ENCODE assay signal across 8 mouse cellular contexts in the genomic region with DNA sequence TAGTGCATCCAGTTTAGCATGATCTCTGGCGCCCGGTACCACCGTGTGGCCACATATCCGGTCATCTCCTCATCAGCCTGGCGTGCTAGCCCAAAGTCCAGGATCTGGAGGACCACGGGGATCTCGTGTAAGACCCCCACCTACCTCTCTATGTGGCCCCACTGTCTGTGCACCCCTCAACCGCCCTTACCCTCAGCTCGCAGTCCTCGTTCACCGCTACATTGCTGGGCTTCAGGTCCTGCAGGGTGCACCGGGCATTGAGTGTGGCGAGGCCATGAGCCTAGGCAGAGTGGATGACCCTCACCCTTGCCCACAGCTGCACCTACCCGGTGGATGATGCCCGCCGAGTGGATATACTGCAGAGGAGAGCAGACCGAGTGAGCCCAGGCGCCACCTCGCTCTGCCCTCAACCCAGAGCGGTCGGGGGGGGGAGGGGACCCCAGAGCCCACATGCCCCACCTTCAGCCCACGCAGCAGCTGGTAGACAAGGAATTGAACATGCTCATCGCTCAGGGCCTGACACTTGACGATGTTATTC. TPM values are rescaled to one million over a fixed set of nuclear protein-coding genes. Genes with fewer than 3 reads are reported as not detected.
DNase-seq lines count a peak whose midpoint lies in the region; ATAC-seq and TF ChIP-seq lines count a peak whose summit lies in the region.

No protein-coding gene starts in this region.

- H3K27ac ChIP-seq in kidney, postnatal 0 days: no peak overlapping the region
- no peak overlapping the region for H3K27ac ChIP-seq in embryonic facial prominence, embryonic 13.5 days
- H3K27ac ChIP-seq in hindbrain, embryonic 14.5 days: peak overlapping the region; percentile 77; the same call in 1 of the 2 replicates
- H3K27ac ChIP-seq in midbrain, postnatal 0 days (ENCODE audit: low read depth, low read length): no peak overlapping the region

- no peak for DNase-seq in kidney, postnatal 0 days (ENCODE audit: low spot score)
- no peak for DNase-seq in kidney, postnatal 36 days
- DNase-seq in hindbrain, embryonic 14.5 days (ENCODE audit: low spot score): no peak
- DNase-seq in midbrain, postnatal 0 days (ENCODE audit: low spot score): no peak
- no peak for DNase-seq in gastrocnemius, adult 8-10 months (ENCODE audit: low spot score in 2 of 2)
- no peak for DNase-seq in urinary bladder, adult 18-20 months (ENCODE audit: low spot score in 2 of 2)
- DNase-seq in testis, postnatal 14 days (ENCODE audit: low spot score): no peak

- H3K9me3 ChIP-seq in kidney, postnatal 0 days (replicated peaks; ENCODE audit: low read length): no peaks in the 10 kb centered on the region
- H3K9me3 ChIP-seq in embryonic facial prominence, embryonic 13.5 days: no peaks in the 10 kb centered on the region
- H3K9me3 ChIP-seq in hindbrain, embryonic 14.5 days (ENCODE audit: control insufficient read depth, low read length): no peaks in the 10 kb centered on the region
- H3K9me3 ChIP-seq in midbrain, postnatal 0 days (ENCODE audit: low read length): no peaks in the 10 kb centered on the region

- H3K4me3 ChIP-seq in kidney, postnatal 0 days (replicated peaks; ENCODE audit: low read depth, low read length): no peak overlapping the region
- H3K4me3 ChIP-seq in embryonic facial prominence, embryonic 13.5 days: peak overlapping the region; percentile 33; the same call in 1 of the 2 replicates
- H3K4me3 ChIP-seq in hindbrain, embryonic 14.5 days (replicated peaks; ENCODE audit: low read length): peak overlapping the region; percentile 53
- H3K4me3 ChIP-seq in midbrain, postnatal 0 days (ENCODE audit: low read depth, low read length): peak overlapping the region; percentile 70; the same call in 1 of the 2 replicates

- H3K4me1 ChIP-seq in kidney, postnatal 0 days (replicated peaks; ENCODE audit: insufficient read depth, low read length): peaks cover 37% of the 10 kb centered on the region
- H3K4me1 ChIP-seq in embryonic facial prominence, embryonic 13.5 days: peaks cover 44% of the 10 kb centered on the region
- peaks cover 36% of the 10 kb centered on the region for H3K4me1 ChIP-seq in hindbrain, embryonic 14.5 days (replicated peaks; ENCODE audit: control insufficient read depth, insufficient read depth, low read length)
- peaks cover 25% of the 10 kb centered on the region for H3K4me1 ChIP-seq in midbrain, postnatal 0 days (ENCODE audit: insufficient read depth, low read length)

- no peaks in the 10 kb centered on the region for H3K36me3 ChIP-seq in kidney, postnatal 0 days (ENCODE audit: insufficient read depth, low read length)
- H3K36me3 ChIP-seq in embryonic facial prominence, embryonic 13.5 days: no peaks in the 10 kb centered on the region
- peaks cover 36% of the 10 kb centered on the region for H3K36me3 ChIP-seq in hindbrain, embryonic 14.5 days (replicated peaks; ENCODE audit: control insufficient read depth, insufficient read depth)
- H3K36me3 ChIP-seq in midbrain, postnatal 0 days (ENCODE audit: insufficient read depth, low read length): no peaks in the 10 kb centered on the region

- WGBS in kidney, postnatal 0 days: 80% methylated on average over 24 of the region's 24 CpGs
- 74% methylated on average over 24 of the region's 24 CpGs for WGBS in embryonic facial prominence, embryonic 13.5 days
- WGBS in hindbrain, embryonic 14.5 days: 82% methylated on average over 24 of the region's 24 CpGs
- WGBS in midbrain, postnatal 0 days: 82% methylated on average over 24 of the region's 24 CpGs

- H3K4me2 ChIP-seq in kidney, postnatal 0 days (ENCODE audit: low read length): peak overlapping the region; percentile 89
- H3K4me2 ChIP-seq in embryonic facial prominence, embryonic 13.5 days: peak overlapping the region; percentile 94; the same call in 1 of the 2 replicates
- H3K4me2 ChIP-seq in hindbrain, embryonic 14.5 days (replicated peaks): peak overlapping the region; percentile 87
- peak overlapping the region; percentile 93 for H3K4me2 ChIP-seq in midbrain, postnatal 0 days (ENCODE audit: low read depth, low read length, poor library complexity, severe bottlenecking)

- H3K9ac ChIP-seq in kidney, postnatal 0 days (ENCODE audit: low read depth, low read length): no peak overlapping the region
- H3K9ac ChIP-seq in embryonic facial prominence, embryonic 13.5 days: no peak overlapping the region
- peak overlapping the region; percentile 88; the same call in 1 of the 2 replicates for H3K9ac ChIP-seq in hindbrain, embryonic 14.5 days
- peak overlapping the region; percentile 60; the same call in 1 of the 2 replicates for H3K9ac ChIP-seq in midbrain, postnatal 0 days (replicated peaks; ENCODE audit: low read length, poor library complexity, severe bottlenecking)

- ATAC-seq in kidney, postnatal 0 days (replicated peaks; ENCODE audit: low FRiP score, low read depth): no peak
- ATAC-seq in embryonic facial prominence, embryonic 13.5 days (ENCODE audit: insufficient number of reproducible peaks, insufficient read depth, low FRiP score, low TSS enrichment, low read depth): no peak
- no peak for ATAC-seq in hindbrain, embryonic 14.5 days (ENCODE audit: low FRiP score)
- ATAC-seq in midbrain, postnatal 0 days (ENCODE audit: low FRiP score): peak; percentile 4; the same call in 1 of the 2 replicates

- no peak for TF ChIP-seq CTCF in kidney, postnatal 0 days (IDR thresholded peaks at IDR 0.05; ENCODE audit: low read depth)
- no peak for TF ChIP-seq CTCF in midbrain, postnatal 0 days (IDR thresholded peaks at IDR 0.05)

- H3K27me3 ChIP-seq in kidney, postnatal 0 days (ENCODE audit: insufficient read depth, low read length): peaks cover 5% of the 10 kb centered on the region; the same call in 1 of the 2 replicates
- peaks cover 74% of the 10 kb centered on the region for H3K27me3 ChIP-seq in embryonic facial prominence, embryonic 13.5 days
- no peaks in the 10 kb centered on the region for H3K27me3 ChIP-seq in hindbrain, embryonic 14.5 days (ENCODE audit: control insufficient read depth, insufficient read depth, low read length)
- no peaks in the 10 kb centered on the region for H3K27me3 ChIP-seq in midbrain, postnatal 0 days (ENCODE audit: insufficient read depth, low read length)

RNA-seq across cellular contexts. Expression of gene Mapk11, which starts 3.5 kb away (rescaled TPM):
- 7.5 and 9.3 TPM in 2 replicates for polyA plus RNA-seq in kidney, postnatal 0 days (2015; fragmentation: Nextera tagmentation; extraction: Ambion mirVana)
- polyA plus RNA-seq in embryonic facial prominence, embryonic 13.5 days (2015; fragmentation: Nextera tagmentation; extraction: Ambion mirVana): 13.3 and 13.5 TPM in 2 replicates
- polyA plus RNA-seq in hindbrain, embryonic 14.5 days (2014; fragmentation: Nextera tagmentation; extraction: Ambion mirVana): 20.4 and 22.4 TPM in 2 replicates
- 26.9 and 34.8 TPM in 2 replicates for total RNA-seq in midbrain, postnatal 0 days (2014; rRNA removed)
- polyA plus RNA-seq in midbrain, postnatal 0 days (2015; fragmentation: Nextera tagmentation; extraction: Ambion mirVana): 18.9 and 19.3 TPM in 2 replicates
- 1 to 10 TPM in 2 of 4 experiments, under 1 TPM in 2; 0.70 to 1.3 (median 0.97) TPM for total RNA-seq in gastrocnemius, adult 8-10 months (2022)

RNA-seq across cellular contexts. Expression of gene Mapk12, which starts 5.4 kb away (rescaled TPM):
- 12.3 and 13.5 TPM in 2 replicates for polyA plus RNA-seq in kidney, postnatal 0 days (2015; fragmentation: Nextera tagmentation; extraction: Ambion mirVana)
- 4.6 and 4.7 TPM in 2 replicates for polyA plus RNA-seq in embryonic facial prominence, embryonic 13.5 days (2015; fragmentation: Nextera tagmentation; extraction: Ambion mirVana)
- polyA plus RNA-seq in hindbrain, embryonic 14.5 days (2014; fragmentation: Nextera tagmentation; extraction: Ambion mirVana): 3.3 and 4.0 TPM in 2 replicates
- 1.5 and 4.7 TPM in 2 replicates for total RNA-seq in midbrain, postnatal 0 days (2014; rRNA removed)
- 2.0 and 3.2 TPM in 2 replicates for polyA plus RNA-seq in midbrain, postnatal 0 days (2015; fragmentation: Nextera tagmentation; extraction: Ambion mirVana)
- total RNA-seq in gastrocnemius, adult 8-10 months (2022): 100 to 1,000 TPM; 123 to 153 (median 139) TPM

RNA-seq across cellular contexts. Expression of gene Hdac10, which starts 17.4 kb away (rescaled TPM):
- polyA plus RNA-seq in kidney, postnatal 0 days (2015; fragmentation: Nextera tagmentation; extraction: Ambion mirVana): 12.8 and 13.2 TPM in 2 replicates
- 19.5 and 19.6 TPM in 2 replicates for polyA plus RNA-seq in embryonic facial prominence, embryonic 13.5 days (2015; fragmentation: Nextera tagmentation; extraction: Ambion mirVana)
- polyA plus RNA-seq in hindbrain, embryonic 14.5 days (2014; fragmentation: Nextera tagmentation; extraction: Ambion mirVana): 17.0 and 19.1 TPM in 2 replicates
- 24.4 and 26.4 TPM in 2 replicates for total RNA-seq in midbrain, postnatal 0 days (2014; rRNA removed)
- 24.5 and 25.6 TPM in 2 replicates for polyA plus RNA-seq in midbrain, postnatal 0 days (2015; fragmentation: Nextera tagmentation; extraction: Ambion mirVana)
- total RNA-seq in gastrocnemius, adult 8-10 months (2022): 1 to 10 TPM; 5.4 to 8.2 (median 7.2) TPM

RNA-seq across cellular contexts. Expression of gene Tubgcp6, which starts 23.0 kb away (rescaled TPM):
- polyA plus RNA-seq in kidney, postnatal 0 days (2015; fragmentation: Nextera tagmentation; extraction: Ambion mirVana): 6.6 and 7.4 TPM in 2 replicates
- 17.0 and 18.0 TPM in 2 replicates for polyA plus RNA-seq in embryonic facial prominence, embryonic 13.5 days (2015; fragmentation: Nextera tagmentation; extraction: Ambion mirVana)
- polyA plus RNA-seq in hindbrain, embryonic 14.5 days (2014; fragmentation: Nextera tagmentation; extraction: Ambion mirVana): 17.2 and 19.1 TPM in 2 replicates
- total RNA-seq in midbrain, postnatal 0 days (2014; rRNA removed): 46.1 and 68.0 TPM in 2 replicates
- polyA plus RNA-seq in midbrain, postnatal 0 days (2015; fragmentation: Nextera tagmentation; extraction: Ambion mirVana): 10.8 and 11.0 TPM in 2 replicates
- total RNA-seq in gastrocnemius, adult 8-10 months (2022): 1 to 10 TPM; 7.4 to 7.9 (median 7.6) TPM

RNA-seq across cellular contexts. Expression of gene Plxnb2, which starts 34.7 kb away (rescaled TPM):
- 126 and 130 TPM in 2 replicates for polyA plus RNA-seq in kidney, postnatal 0 days (2015; fragmentation: Nextera tagmentation; extraction: Ambion mirVana)
- polyA plus RNA-seq in embryonic facial prominence, embryonic 13.5 days (2015; fragmentation: Nextera tagmentation; extraction: Ambion mirVana): 130 and 157 TPM in 2 replicates
- polyA plus RNA-seq in hindbrain, embryonic 14.5 days (2014; fragmentation: Nextera tagmentation; extraction: Ambion mirVana): 99.2 and 101 TPM in 2 replicates
- 153 and 199 TPM in 2 replicates for total RNA-seq in midbrain, postnatal 0 days (2014; rRNA removed)
- polyA plus RNA-seq in midbrain, postnatal 0 days (2015; fragmentation: Nextera tagmentation; extraction: Ambion mirVana): 46.8 and 50.4 TPM in 2 replicates
- total RNA-seq in gastrocnemius, adult 8-10 months (2022): 1 to 10 TPM; 4.5 to 6.3 (median 5.3) TPM

Comparison
In these comparisons a context has a peak if more than half of its experiments do, and no peak if none do; other contexts are left out.
1. H3K9ac ChIP-seq: peak in hindbrain, embryonic 14.5 days (single experiment) and midbrain, postnatal 0 days (single experiment); none in kidney, postnatal 0 days (single experiment) and embryonic facial prominence, embryonic 13.5 days (single experiment).
2. Peak in every context shown above with its lines, with median percentiles within 50 percentile points of each other: H3K4me2 ChIP-seq.